Mouse (Mus musculus) heart, embryonic 12.5 days (tissue): ENCODE measurements at regions not wholly inside any gene's neighbourhood (a gene's known extent, or its start where the extent isn't known, plus 50 kb on each side); places are given as distances from the start of the nearest gene placed in this dataset.
A peak's percentile ranks its signal among the peaks of the same experiment; 100 is the strongest.

ENCODE experiments used
- ATAC-seq: fragments of 200-750 bp; cut with Nextera tagmentation; 2 replicates; pipeline ENCODE4 v1.8.0; 2017; ENCODE audit warnings: moderate TSS enrichment, moderate library complexity; ENCODE audit not compliant: insufficient number of reproducible peaks, low FRiP score
- H3K27ac ChIP-seq: fragments of 300-500 bp; sonication (generic); 2 replicates; pipeline ENCODE4 v1.5.1; 2016; ENCODE audit warnings: mild to moderate bottlenecking, moderate library complexity; ENCODE audit not compliant: poor library complexity, severe bottlenecking
- H3K27me3 ChIP-seq: fragments of 300-500 bp; sonication (generic); replicated peaks from 2 replicates; pipeline ENCODE4 v1.6.1; 2016; ENCODE audit warnings: mild to moderate bottlenecking, moderate library complexity
- H3K36me3 ChIP-seq: fragments of 300-500 bp; sonication (generic); 2 replicates; pipeline ENCODE4 v1.6.1; 2016; ENCODE audit warnings: mild to moderate bottlenecking, moderate library complexity
- H3K4me1 ChIP-seq: fragments of 300-500 bp; sonication (generic); replicated peaks from 2 replicates; pipeline ENCODE4 v1.6.1; 2016; ENCODE audit warnings: mild to moderate bottlenecking
- H3K4me2 ChIP-seq: fragments of 300-500 bp; sonication (generic); 2 replicates; pipeline ENCODE4 v1.6.1; 2016; ENCODE audit warnings: mild to moderate bottlenecking, moderate library complexity
- H3K4me3 ChIP-seq: fragments of 300-500 bp; sonication (generic); 2 replicates; pipeline ENCODE4 v1.5.1; 2016; ENCODE audit warnings: mild to moderate bottlenecking
- H3K9ac ChIP-seq: fragments of 300-500 bp; sonication (generic); 2 replicates; pipeline ENCODE4 v1.6.1; 2016; ENCODE audit warnings: mild to moderate bottlenecking, moderate library complexity
- H3K9me3 ChIP-seq: fragments of 300-500 bp; sonication (generic); replicated peaks from 2 replicates; pipeline ENCODE4 v1.6.1; 2016; ENCODE audit warnings: mild to moderate bottlenecking, moderate library complexity
- WGBS: fragments of 180-500 bp; shearing (Covaris S2); methylation state at CpG from one replicate; pipeline ENCODE4 v1.1.7; 2016; 5-methylcytosine and 5-hydroxymethylcytosine counted together

DNA sequence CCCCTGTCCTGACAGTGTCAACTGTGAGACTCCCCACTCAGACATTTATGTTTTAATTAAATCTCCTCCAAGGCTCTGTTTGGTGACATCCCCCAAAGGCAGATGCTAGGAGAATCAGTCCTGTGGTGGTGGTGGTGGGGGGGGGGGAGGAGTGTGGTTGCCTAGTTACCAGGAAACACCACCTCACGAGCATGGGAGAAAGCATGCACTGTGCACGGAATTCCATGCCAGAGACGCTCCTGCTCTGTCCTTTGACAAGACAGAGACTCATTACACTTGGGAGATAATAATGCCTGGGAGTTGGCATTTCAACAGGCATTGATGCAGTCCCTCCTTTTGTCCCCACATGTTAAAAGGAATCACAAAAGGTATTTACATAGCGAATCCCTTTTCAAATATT lies 240.6 kb downstream of the Cbln1 start:
- ATAC-seq: no peak
- Histone ChIP-seq H3K36me3 (no peaks in the 10 kb centered on the region), H3K27ac (no peak overlapping the region), H3K4me3 (no peak overlapping the region), H3K27me3 (peaks cover 4% of the 10 kb centered on the region; the same call in 1 of the 2 replicates), H3K4me2 (no peak overlapping the region), H3K9me3 (no peaks in the 10 kb centered on the region), H3K9ac (no peak overlapping the region), H3K4me1 (peaks cover 9% of the 10 kb centered on the region; the same call in 1 of the 2 replicates)
- 38% methylated on average over 4 of the region's 4 CpGs for WGBS

DNA sequence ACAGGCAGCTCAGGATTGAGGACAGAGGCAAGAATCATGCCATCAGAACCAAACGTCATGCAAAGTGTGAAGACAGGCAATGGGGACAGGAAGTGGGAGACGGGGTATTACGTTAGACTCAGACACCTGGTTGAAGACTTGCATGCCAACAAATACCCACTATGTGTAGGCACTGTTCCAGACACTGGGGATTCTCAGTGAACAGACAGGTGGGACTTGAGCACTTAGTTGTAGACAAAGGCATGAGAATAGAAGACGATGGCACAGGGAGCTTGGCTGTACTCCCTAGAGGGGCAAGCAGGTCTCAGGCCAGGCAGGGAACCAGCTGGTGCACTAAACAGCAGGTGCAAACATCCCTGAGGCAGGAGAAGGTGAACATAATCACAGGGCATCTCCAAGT lies 242.3 kb downstream of the Cbln1 start:
- Histone ChIP-seq H3K4me2 (no peak overlapping the region), H3K4me3 (no peak overlapping the region), H3K4me1 (0 out of 2 replicates have a peak, but pooled peaks cover 6% of the 10 kb centered on the region), H3K36me3 (no peaks in the 10 kb centered on the region), H3K27me3 (peaks cover 4% of the 10 kb centered on the region; the same call in 1 of the 2 replicates), H3K27ac (no peak overlapping the region), H3K9me3 (no peaks in the 10 kb centered on the region), H3K9ac (no peak overlapping the region)
- no peak for ATAC-seq
- 85% methylated on average over 4 of the region's 4 CpGs for WGBS

DNA sequence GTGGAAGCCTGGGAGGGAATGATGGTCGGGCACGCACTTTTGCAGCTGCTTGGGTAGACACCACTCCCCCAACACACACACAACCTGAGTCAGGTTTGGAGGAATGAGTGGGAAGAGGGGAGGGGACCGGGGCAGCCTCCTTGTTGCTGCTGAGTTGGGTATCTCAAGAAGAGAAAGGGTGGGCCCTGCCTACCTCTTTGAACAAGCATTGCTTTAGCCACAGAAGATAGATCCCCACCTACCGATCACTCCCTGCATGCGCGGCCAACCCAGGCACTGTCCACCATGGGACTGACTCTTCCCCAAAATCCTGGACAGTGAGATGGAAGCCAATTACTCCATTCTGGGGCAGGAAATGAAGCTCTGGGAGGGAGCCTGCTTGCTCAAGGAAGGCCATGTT lies 243.2 kb downstream of the Cbln1 start:
- Histone ChIP-seq H3K9me3 (no peaks in the 10 kb centered on the region), H3K36me3 (no peaks in the 10 kb centered on the region), H3K27ac (no peak overlapping the region), H3K4me3 (no peak overlapping the region), H3K9ac (no peak overlapping the region), H3K4me2 (no peak overlapping the region), H3K27me3 (no peaks in the 10 kb centered on the region; the same call in 1 of the 2 replicates), H3K4me1 (0 out of 2 replicates have a peak, but pooled peaks cover 6% of the 10 kb centered on the region)
- WGBS: 85% methylated on average over 6 of the region's 6 CpGs
- no peak for ATAC-seq

DNA sequence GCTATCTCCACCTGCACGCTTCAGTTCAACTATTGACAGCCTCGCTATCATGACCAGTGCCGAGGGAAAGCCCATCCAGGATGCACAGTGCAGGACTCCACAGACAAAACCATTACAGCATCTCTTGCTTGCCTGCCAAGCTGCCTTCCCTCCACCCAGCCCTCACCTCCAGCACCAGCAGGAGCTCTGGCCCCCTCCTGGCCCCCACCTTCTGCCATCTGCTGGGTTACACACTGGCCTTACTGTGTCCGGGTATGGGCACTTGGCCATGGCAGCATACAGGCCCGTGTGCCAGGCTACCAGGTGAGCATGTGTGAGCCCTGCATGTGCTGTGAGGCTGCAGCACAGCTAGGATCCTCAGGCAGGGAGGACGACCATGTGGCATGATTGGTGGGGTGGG lies 243.6 kb downstream of the Cbln1 start:
- no peak overlapping the region for H3K27ac ChIP-seq
- H3K9me3 ChIP-seq: no peaks in the 10 kb centered on the region
- 0 out of 2 replicates have a peak, but pooled peaks cover 2% of the 10 kb centered on the region for H3K4me1 ChIP-seq
- 0 out of 2 replicates have a peak, but pooled peaks have one; percentile 6 for ATAC-seq
- no peaks in the 10 kb centered on the region for H3K36me3 ChIP-seq
- WGBS: 80% methylated on average over 6 of the region's 6 CpGs
- H3K9ac ChIP-seq: no peak overlapping the region
- no peak overlapping the region for H3K4me2 ChIP-seq
- H3K4me3 ChIP-seq: no peak overlapping the region
- H3K27me3 ChIP-seq: no peaks in the 10 kb centered on the region

DNA sequence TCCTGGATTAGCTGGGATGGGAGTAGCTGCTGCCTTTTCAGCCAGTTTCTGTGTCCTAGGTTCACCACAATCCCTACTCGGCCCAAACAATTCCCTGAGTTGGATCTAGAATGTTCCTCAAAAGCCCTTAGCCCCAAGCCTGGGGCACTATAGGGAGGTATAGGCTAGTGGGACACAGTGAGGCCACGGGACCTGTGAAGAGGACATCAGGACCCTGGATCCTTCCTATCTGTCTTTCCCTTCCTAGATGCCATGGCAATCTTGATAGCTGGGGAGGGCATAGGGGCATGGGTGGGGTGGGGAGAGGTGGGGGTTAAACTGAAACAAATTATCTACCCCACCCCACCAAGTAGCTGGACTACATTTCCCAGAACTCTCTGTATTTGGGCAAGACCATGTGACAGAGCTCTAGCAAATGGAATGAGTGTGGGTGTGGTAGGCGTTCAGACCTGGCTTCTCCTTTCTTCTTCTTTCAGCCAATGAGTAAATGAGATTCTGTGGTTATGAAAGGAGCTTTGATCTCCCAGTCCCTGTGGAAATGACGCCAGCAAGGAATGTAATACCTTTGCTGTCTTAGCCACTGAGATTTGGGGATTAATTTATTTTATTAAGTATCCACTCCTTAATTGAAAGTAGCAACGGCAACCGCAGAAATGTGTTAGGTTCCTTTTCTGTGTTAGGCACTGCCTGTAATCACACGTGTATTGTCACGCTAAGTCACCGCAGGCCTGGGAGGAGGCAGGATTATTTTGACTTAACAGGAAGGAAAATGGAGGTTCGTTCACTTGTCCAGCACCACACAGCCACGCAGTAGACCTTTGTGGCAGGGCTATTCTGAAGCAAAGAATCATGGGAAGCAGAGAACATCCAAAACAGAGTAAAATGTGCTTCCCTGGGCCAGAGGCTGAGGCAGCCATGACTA lies 246.6 kb downstream of the Cbln1 start:
- ATAC-seq: no peak

DNA sequence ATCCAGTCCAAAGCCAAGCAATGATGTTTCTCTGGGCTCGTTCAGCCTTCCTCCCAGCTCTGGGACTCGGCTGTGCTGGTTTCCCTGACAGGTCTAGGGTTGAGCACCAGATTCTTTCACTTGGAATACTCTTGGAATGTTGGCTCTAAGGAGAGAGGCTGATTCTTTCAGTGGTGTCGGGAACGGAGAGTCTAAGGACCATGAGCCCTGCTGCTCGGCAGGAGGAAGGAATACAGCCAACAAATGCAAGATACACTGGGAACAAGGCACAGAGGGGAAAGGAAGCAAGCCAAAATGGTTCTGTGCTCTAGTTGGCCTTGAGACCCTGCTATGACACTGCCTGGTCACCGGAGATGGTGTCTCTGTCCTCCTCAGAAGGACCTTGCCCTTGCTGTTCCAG lies 251.8 kb downstream of the Cbln1 start:
- H3K4me3 ChIP-seq: no peak overlapping the region
- 69% methylated on average over 6 of the region's 6 CpGs for WGBS
- H3K27me3 ChIP-seq: peaks cover 37% of the 10 kb centered on the region
- H3K9ac ChIP-seq: no peak overlapping the region
- H3K9me3 ChIP-seq: 0 out of 2 replicates have a peak, but pooled peaks cover 3% of the 10 kb centered on the region
- no peak overlapping the region for H3K4me2 ChIP-seq
- H3K4me1 ChIP-seq: no peaks in the 10 kb centered on the region
- ATAC-seq: no peak
- no peak overlapping the region for H3K27ac ChIP-seq
- no peaks in the 10 kb centered on the region for H3K36me3 ChIP-seq

More for the DNA sequence above, 246.6 kb downstream of the Cbln1 start:
- no peak overlapping the region for H3K27ac ChIP-seq
- no peak overlapping the region for H3K4me2 ChIP-seq
- WGBS: 74% methylated on average over 11 of the region's 11 CpGs
- H3K4me3 ChIP-seq: no peak overlapping the region
- H3K27me3 ChIP-seq: peaks cover 5% of the 10 kb centered on the region
- no peak overlapping the region for H3K9ac ChIP-seq
- H3K9me3 ChIP-seq: 0 out of 2 replicates have a peak, but pooled peaks cover 3% of the 10 kb centered on the region
- H3K4me1 ChIP-seq: no peaks in the 10 kb centered on the region
- no peaks in the 10 kb centered on the region for H3K36me3 ChIP-seq

DNA sequence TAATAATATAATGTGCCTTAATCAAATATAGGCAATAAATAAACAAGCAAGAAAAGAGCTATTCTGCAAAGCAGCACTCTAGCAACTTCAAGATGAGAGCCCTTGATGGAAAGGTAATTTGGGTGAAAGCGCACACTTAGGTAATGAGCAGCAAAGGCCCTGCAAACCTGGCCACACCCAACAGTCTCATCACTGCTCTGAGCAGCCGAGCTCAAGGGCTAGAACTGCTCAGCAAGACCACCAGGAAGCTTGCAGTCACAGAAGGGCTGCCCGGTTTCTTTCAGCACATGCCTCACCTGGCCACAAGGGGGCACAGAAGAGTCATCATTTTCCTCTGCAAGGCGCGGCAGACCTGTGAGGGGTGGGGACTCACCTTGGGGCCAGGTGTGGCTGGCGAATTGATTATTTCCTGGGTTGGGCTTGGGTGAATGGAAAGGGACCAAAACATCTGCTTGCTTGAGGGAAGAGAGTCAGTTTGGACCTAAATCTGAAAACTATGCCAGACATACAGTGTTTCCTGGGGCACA lies 253.4 kb downstream of the Cbln1 start:
- no peak overlapping the region for H3K27ac ChIP-seq
- no peak overlapping the region for H3K4me2 ChIP-seq
- peaks cover 38% of the 10 kb centered on the region for H3K27me3 ChIP-seq
- 0 out of 2 replicates have a peak, but pooled peaks cover 3% of the 10 kb centered on the region for H3K9me3 ChIP-seq
- H3K4me1 ChIP-seq: no peaks in the 10 kb centered on the region
- no peak for ATAC-seq
- no peaks in the 10 kb centered on the region for H3K36me3 ChIP-seq
- H3K4me3 ChIP-seq: no peak overlapping the region
- 14% methylated on average over 6 of the region's 6 CpGs for WGBS
- H3K9ac ChIP-seq: no peak overlapping the region

DNA sequence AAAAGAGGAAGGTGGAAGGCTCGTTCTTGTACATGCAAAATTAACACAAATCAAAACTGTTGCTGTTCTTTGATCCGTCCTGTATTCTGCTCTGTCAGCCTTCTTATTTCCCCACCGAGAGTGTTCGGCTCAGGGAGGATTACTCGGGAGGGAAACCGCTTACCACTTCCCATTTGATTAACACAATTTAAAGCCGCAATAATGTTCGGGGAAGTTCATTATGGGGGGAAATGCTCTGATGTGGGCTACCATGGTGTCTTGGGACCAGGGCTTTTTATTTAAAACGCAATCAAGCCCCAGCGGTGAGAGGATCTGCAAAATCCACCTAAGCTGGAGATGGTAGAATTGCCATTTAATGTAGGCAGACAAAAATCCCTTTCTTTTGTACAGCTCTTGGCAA lies 257.4 kb downstream of the Cbln1 start:
- 77% methylated on average over 10 of the region's 10 CpGs for WGBS
- Histone ChIP-seq H3K4me1 (no peaks in the 10 kb centered on the region), H3K4me2 (no peak overlapping the region), H3K27me3 (peaks cover 29% of the 10 kb centered on the region), H3K4me3 (no peak overlapping the region), H3K27ac (no peak overlapping the region), H3K9me3 (no peaks in the 10 kb centered on the region), H3K36me3 (no peaks in the 10 kb centered on the region), H3K9ac (no peak overlapping the region)
- no peak for ATAC-seq

DNA sequence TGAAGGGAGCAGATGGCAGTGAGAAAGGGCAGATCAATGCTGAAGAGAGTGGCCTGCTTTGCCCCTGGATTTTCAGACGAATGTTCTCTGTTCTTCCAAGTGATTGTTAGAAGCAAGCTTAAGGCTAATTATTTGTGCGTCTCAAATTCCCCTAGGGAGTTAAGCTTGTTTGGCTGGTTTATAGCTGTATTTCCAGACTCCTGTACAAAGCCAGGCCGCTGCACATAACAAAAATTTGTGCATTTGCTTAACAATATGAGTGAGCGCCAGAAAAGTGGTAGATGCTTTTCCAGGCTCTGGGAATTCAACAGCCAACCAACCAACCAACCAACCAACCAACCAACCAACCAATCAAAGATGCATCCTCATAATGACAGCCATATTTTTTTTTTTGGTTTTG lies 261.9 kb downstream of the Cbln1 start:
- H3K4me3 ChIP-seq: no peak overlapping the region
- H3K4me1 ChIP-seq: peaks cover 8% of the 10 kb centered on the region
- no peak overlapping the region for H3K27ac ChIP-seq
- H3K9ac ChIP-seq: no peak overlapping the region
- H3K4me2 ChIP-seq: no peak overlapping the region
- 80% methylated on average over 4 of the region's 4 CpGs for WGBS
- 0 out of 2 replicates have a peak, but pooled peaks cover under 1% of the 10 kb centered on the region for H3K27me3 ChIP-seq
- no peak for ATAC-seq
- no peaks in the 10 kb centered on the region for H3K9me3 ChIP-seq
- no peaks in the 10 kb centered on the region for H3K36me3 ChIP-seq

DNA sequence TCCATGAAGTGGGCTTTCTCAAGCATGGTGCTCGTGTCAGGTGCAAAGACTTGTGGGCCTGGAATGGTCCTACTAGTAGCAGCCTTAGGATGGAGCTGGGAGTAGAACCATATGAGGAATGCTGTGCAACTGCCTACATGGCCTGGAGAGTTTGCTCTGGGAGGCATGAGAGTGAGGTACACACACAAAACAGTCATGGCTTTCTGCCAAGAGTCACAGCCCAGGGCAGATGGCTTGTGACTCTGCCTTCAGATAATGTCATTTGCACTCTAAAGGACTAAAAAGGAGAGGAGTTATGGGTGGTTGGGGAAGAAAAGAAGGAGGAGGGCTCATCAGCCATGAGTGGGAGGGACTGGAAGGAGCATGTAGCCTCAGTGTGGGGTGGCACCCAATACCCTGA lies 263.1 kb downstream of the Cbln1 start:
- no peak for ATAC-seq
- 76% methylated on average over 1 of the region's 1 CpGs for WGBS
- H3K4me1 ChIP-seq: peaks cover 8% of the 10 kb centered on the region

DNA sequence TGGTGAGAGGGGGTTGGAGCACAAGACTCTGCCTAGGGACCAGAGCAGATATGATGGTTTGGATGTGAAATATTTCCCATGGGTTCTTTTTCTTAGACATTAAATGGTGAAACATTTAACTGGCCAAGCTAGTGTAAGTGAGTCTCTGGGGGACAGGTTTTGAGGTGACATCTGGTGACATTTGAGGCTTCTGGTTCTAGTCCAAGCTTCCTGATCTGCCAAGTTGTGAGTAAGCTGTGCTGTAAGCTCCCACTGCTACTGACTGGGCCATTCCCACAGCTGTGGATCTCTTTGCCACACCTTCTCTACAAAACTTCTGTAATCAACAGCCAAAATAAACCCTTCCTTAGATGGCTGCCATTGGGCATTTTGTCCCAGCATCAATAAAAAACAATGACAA lies 264.4 kb downstream of the Cbln1 start:
- H3K4me1 ChIP-seq: peaks cover 8% of the 10 kb centered on the region
- no peak overlapping the region for H3K27ac ChIP-seq
- H3K4me3 ChIP-seq: no peak overlapping the region
- no peaks in the 10 kb centered on the region for H3K27me3 ChIP-seq
- H3K36me3 ChIP-seq: no peaks in the 10 kb centered on the region
- H3K4me2 ChIP-seq: no peak overlapping the region
- no peaks in the 10 kb centered on the region for H3K9me3 ChIP-seq
- no peak for ATAC-seq
- H3K9ac ChIP-seq: no peak overlapping the region

More for the DNA sequence above, 263.1 kb downstream of the Cbln1 start:
- Histone ChIP-seq H3K27me3 (no peaks in the 10 kb centered on the region), H3K27ac (no peak overlapping the region), H3K36me3 (no peaks in the 10 kb centered on the region), H3K9ac (no peak overlapping the region), H3K4me3 (no peak overlapping the region), H3K4me2 (no peak overlapping the region), H3K9me3 (no peaks in the 10 kb centered on the region)
